Mouse (Mus musculus) ES-Bruce4 (cell line): ENCODE measurements around the gene Olfr1386.
"Not testable (repeated sequence)": the region's sequence is repeated elsewhere in the genome, so short reads cannot be mapped to it uniquely, and the experiment has no call there.

Experiments used
- CTCF ChIP-seq: IDR thresholded peaks from one replicate; pipeline ENCODE4 v1.8.1; 2011; ENCODE audit warnings: low read depth, low read length
- EP300 ChIP-seq: IDR thresholded peaks from 2 replicates; pipeline ENCODE4 v1.6.1; 2011; ENCODE audit warnings: low read depth, low read length; ENCODE audit not compliant: insufficient read depth

GRCm38 (mm10) chr11:49488770-49489169 lies 23.9 kb downstream of the Olfr1386 start, which contains the start of gene Olfr1385:
- TF ChIP-seq EP300, CTCF: not testable (repeated sequence)
